Mouse (Mus musculus) brain, embryonic 14.5 days (tissue): ENCODE results near the gene Kif22.

Experiments
- CTCF ChIP-seq: fragments of 200-500 bp; IDR thresholded peaks from 2 replicates; pipeline ENCODE4 v1.5.1; 2012; ENCODE audit warnings: inconsistent platforms, mild to moderate bottlenecking, moderate library complexity, borderline replicate concordance; ENCODE audit not compliant: insufficient read depth, insufficient read length; ENCODE audit errors: extremely low read depth
- POLR2A ChIP-seq: fragments of 200-500 bp; IDR thresholded peaks from 2 replicates; pipeline ENCODE4 v1.6.1; 2012; ENCODE audit warnings: mild to moderate bottlenecking, inconsistent platforms, borderline replicate concordance; ENCODE audit not compliant: poor library complexity, insufficient read depth, insufficient read length, severe bottlenecking; ENCODE audit errors: extremely low read depth

GRCm38 (mm10) chr7:127023272-127023691, 19.0 kb downstream of the Kif22 start:
- TF ChIP-seq CTCF (no peak), POLR2A (no peak)
